Mouse (Mus musculus) intestine, embryonic 15.5 days (tissue): Measurements from ENCODE around the gene Pcid2. TPM values are rescaled to one million over a fixed set of nuclear protein-coding genes. Genes with fewer than 3 reads are reported as not detected.
A peak's percentile ranks its signal among the peaks of the same experiment; 100 is the strongest.
"Not testable (repeated sequence)": the region's sequence is repeated elsewhere in the genome, so short reads cannot be mapped to it uniquely, and the experiment has no call there.

Experiments
- ATAC-seq: fragments of 200-750 bp; cut with Nextera tagmentation; 2 replicates; pipeline ENCODE4 v1.8.0; 2017; ENCODE audit warnings: moderate TSS enrichment, moderate library complexity
- H3K27ac ChIP-seq: fragments of 300-500 bp; sonication (generic); 2 replicates; pipeline ENCODE4 v1.5.1; 2015; ENCODE audit warnings: mild to moderate bottlenecking, inconsistent platforms
- H3K27me3 ChIP-seq: fragments of 300-500 bp; sonication (generic); replicated peaks from 2 replicates; pipeline ENCODE4 v1.6.1; 2015; ENCODE audit warnings: inconsistent platforms
- H3K36me3 ChIP-seq: fragments of 300-500 bp; sonication (generic); 2 replicates; pipeline ENCODE4 v1.6.1; 2015; ENCODE audit warnings: inconsistent platforms
- H3K4me1 ChIP-seq: fragments of 300-500 bp; sonication (generic); replicated peaks from 2 replicates; pipeline ENCODE4 v1.6.1; 2015; ENCODE audit warnings: inconsistent platforms
- H3K4me2 ChIP-seq: fragments of 300-500 bp; sonication (generic); replicated peaks from 2 replicates; pipeline ENCODE4 v1.6.1; 2015; ENCODE audit warnings: mild to moderate bottlenecking, inconsistent platforms
- H3K4me3 ChIP-seq: fragments of 300-500 bp; sonication (generic); replicated peaks from 2 replicates; pipeline ENCODE4 v1.5.1; 2015; ENCODE audit warnings: inconsistent platforms
- H3K9ac ChIP-seq: fragments of 300-500 bp; sonication (generic); 2 replicates; pipeline ENCODE4 v1.6.1; 2015; ENCODE audit warnings: inconsistent platforms
- H3K9me3 ChIP-seq: fragments of 300-500 bp; sonication (generic); 2 replicates; pipeline ENCODE4 v1.6.1; 2016; ENCODE audit warnings: inconsistent platforms
- WGBS: fragments of 180-500 bp; shearing (Covaris S2); methylation state at CpG from one replicate; pipeline ENCODE4 v1.1.7; 2015; 5-methylcytosine and 5-hydroxymethylcytosine counted together
- polyA plus RNA-seq: library from polyadenylated mRNA; unstranded; fragments of >200 nt; fragmentation: Nextera tagmentation; extraction: Ambion mirVana; gene quantifications from 2 replicates; pipeline ENCODE4 v1.2.1, GENCODE M21; 2015

The Pcid2 gene
- 32.0 and 36.7 TPM in 2 replicates for polyA plus RNA-seq

DNA sequence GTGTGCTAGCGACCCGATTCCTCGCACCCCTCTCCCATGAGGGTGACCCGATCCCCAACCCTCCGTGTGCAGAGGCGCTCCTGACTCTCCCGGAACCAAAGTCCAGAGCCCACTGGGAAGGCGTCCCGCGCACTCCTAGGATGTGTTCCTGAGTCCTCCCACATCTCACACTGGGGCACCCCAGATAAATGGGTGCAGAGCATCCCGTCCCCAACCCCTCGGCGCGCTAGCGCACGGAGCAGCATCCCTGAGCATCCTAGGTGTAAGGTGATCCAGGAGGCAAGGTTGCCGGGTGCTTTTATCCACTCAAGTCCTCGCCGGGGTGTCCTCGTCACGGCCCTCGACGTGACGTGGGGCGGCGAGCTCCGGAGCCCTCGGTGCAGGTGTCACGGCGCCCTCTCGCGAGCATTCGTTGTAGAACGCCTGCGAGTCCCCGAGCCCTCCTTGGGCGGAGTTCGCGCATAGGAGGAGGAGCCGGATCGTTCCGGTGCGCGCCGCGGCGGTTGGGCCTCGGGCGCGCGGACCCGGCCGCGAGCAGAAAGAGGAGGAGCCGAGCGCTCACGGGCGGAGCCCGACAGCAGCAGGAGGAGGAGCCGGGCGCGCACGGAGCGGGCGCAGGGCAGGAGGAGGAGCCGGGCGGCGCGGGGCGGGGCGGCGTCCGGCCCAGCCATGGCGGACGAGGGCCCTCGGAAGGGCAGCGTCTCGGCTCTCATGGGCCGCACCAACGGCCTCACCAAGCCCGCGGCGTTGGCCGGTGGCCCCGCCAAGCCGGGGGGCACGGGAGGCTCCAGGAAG is at the start of gene Pcid2, which contains the start of gene Cul4a:
Pcid2 (minus strand) TSS at position 373 of the 795 bp plus-strand sequence.
Cul4a (plus strand) TSS at position 535 of the 795 bp plus-strand sequence.
- under 1% methylated on average over 80 of the region's 87 CpGs for WGBS
- H3K36me3 ChIP-seq = no peaks in the 10 kb centered on the region
- H3K27ac ChIP-seq = peak within 1 kb of the TSS; percentile 95
- peak; percentile 97 for ATAC-seq
- H3K4me1 ChIP-seq = peaks cover 18% of the 10 kb centered on the region
- peak within 1 kb of the TSS; percentile 81 for H3K4me3 ChIP-seq
- H3K9me3 ChIP-seq = no peaks in the 10 kb centered on the region
- peak within 1 kb of the TSS; percentile 89 for H3K9ac ChIP-seq
- no peaks in the 10 kb centered on the region for H3K27me3 ChIP-seq
- peak within 1 kb of the TSS; percentile 84 for H3K4me2 ChIP-seq

DNA sequence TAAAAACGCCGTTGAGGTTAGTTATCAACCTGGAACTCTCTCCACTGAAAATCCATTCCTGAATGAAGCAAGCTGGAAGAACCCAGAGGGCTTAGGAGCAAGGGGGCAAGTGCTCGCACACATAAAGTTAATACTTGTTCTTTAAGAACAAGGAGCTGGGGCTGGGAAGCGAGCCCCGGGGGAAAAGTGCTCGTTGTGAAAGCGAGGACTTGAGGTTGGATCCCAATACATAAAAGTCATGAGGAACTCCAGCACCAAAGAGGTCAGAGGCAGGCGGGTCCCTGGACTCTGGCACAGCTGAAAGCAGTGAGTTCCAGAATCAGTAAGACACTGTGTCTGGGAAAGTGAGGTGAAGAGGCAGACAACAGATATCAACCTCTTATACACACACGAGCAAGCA is 48.8 kb upstream of the Pcid2 start:
- H3K9me3 ChIP-seq = no peaks in the 10 kb centered on the region
- no peak for ATAC-seq
- no peak overlapping the region for H3K4me2 ChIP-seq
- 0 out of 2 replicates have a peak, but pooled peaks cover 3% of the 10 kb centered on the region for H3K4me1 ChIP-seq
- H3K36me3 ChIP-seq = no peaks in the 10 kb centered on the region
- no peak overlapping the region for H3K27ac ChIP-seq
- no peak overlapping the region for H3K9ac ChIP-seq
- 79% methylated on average over 9 of the region's 9 CpGs for WGBS
- H3K4me3 ChIP-seq = no peak overlapping the region
- H3K27me3 ChIP-seq = no peaks in the 10 kb centered on the region

DNA sequence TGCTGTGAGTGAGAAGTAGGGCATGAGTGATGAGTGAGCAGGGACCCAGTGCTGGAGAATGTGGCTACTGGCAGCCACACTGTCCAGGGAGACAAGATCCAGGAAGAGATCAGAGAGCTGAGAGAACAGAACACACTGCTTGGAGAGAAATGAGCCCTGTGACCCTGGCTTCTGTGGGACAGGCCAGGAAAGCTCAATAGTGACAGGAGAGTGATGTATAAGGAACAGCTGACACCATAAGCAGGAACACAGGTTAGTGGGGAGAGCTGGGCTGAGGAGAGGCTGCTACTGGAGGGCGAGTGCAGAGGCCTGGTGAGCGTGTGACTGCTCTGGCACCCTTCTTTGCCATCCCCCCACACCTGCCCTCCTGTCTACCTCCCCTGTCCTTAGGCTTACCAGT is 45.7 kb upstream of the Pcid2 start:
- no peak overlapping the region for H3K4me2 ChIP-seq
- no peaks in the 10 kb centered on the region for H3K4me1 ChIP-seq
- no peak overlapping the region for H3K4me3 ChIP-seq
- WGBS = 83% methylated on average over 2 of the region's 2 CpGs
- H3K36me3 ChIP-seq = peaks cover 4% of the 10 kb centered on the region; the same call in 1 of the 2 replicates
- H3K9me3 ChIP-seq = no peaks in the 10 kb centered on the region
- H3K27ac ChIP-seq = no peak overlapping the region
- no peak for ATAC-seq
- no peaks in the 10 kb centered on the region for H3K27me3 ChIP-seq
- no peak overlapping the region for H3K9ac ChIP-seq

DNA sequence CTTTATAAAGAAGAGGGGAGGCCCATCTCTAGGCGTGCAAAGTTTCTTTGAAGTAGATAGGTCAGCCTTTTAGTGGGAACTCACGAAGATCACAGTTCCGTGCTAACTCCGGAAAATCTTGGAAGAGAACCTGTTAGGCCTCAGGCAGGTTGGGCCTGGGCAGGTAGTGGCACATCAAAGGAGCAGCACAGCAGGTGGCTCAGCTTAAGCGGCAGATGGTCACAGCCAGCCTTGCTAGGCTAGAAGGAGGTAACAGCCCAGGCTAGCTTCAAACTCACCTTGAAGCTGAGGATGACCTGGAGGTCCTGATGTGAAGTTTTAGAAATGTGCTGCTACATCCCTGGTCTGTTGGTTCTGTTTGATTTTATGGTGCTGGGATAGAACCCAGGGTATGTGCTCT is 44.6 kb upstream of the Pcid2 start:
- Histone ChIP-seq H3K4me2 (no peak overlapping the region), H3K27ac (no peak overlapping the region), H3K9me3 (no peaks in the 10 kb centered on the region), H3K9ac (no peak overlapping the region), H3K36me3 (peaks cover 8% of the 10 kb centered on the region), H3K4me3 (no peak overlapping the region), H3K4me1 (no peaks in the 10 kb centered on the region), H3K27me3 (no peaks in the 10 kb centered on the region)
- 63% methylated on average over 5 of the region's 5 CpGs for WGBS
- ATAC-seq = no peak

DNA sequence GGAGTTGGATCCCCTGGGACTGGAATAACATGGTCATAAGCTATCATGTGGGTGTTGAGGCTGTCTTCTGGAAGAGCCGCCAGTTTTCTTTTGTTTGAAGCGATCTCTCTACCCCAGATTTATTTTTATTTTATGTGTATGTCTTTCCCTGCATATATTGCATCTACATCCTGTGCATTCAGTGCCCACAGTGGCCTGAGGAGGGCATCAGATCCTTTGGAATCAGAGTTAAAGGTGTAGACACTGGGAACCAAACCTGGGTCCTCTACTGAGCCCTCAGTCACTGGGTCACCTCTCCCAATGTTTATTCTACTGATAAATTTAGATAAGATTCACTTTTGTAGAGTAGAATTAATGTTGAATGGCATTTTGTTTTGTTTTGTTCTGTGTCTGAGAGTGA is 44.0 kb upstream of the Pcid2 start:
- no peak for ATAC-seq
- Histone ChIP-seq H3K9ac (no peak overlapping the region), H3K27ac (no peak overlapping the region), H3K4me3 (no peak overlapping the region), H3K4me2 (no peak overlapping the region), H3K27me3 (no peaks in the 10 kb centered on the region), H3K36me3 (peaks cover 13% of the 10 kb centered on the region), H3K4me1 (no peaks in the 10 kb centered on the region), H3K9me3 (no peaks in the 10 kb centered on the region)
- WGBS = 93% methylated on average over 2 of the region's 2 CpGs

DNA sequence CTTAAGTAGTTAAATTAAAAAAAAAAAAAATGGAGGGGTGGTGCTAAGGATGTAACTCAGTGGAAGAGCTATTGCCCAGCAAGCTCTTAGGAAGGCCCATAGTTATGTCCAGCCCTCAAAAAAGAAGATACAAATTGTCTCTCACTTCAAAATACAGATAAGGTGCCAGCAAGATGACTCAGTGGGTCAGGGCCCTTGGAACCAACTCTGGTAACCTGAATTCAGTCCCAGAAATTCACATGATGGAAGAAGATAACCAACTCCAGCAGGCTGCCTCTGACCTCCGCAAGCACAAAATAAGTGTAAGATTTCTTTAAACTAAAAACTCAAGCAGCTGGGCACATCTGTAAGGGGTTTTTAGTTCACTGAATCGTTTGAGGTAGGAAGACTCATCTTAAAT is 43.2 kb upstream of the Pcid2 start:
- no peak overlapping the region for H3K9ac ChIP-seq
- H3K4me2 ChIP-seq = no peak overlapping the region
- no peaks in the 10 kb centered on the region for H3K4me1 ChIP-seq
- peaks cover 17% of the 10 kb centered on the region for H3K36me3 ChIP-seq
- 89% methylated on average over 2 of the region's 2 CpGs for WGBS
- H3K9me3 ChIP-seq = no peaks in the 10 kb centered on the region
- H3K4me3 ChIP-seq = no peak overlapping the region
- H3K27ac ChIP-seq = no peak overlapping the region
- no peaks in the 10 kb centered on the region for H3K27me3 ChIP-seq
- no peak for ATAC-seq

DNA sequence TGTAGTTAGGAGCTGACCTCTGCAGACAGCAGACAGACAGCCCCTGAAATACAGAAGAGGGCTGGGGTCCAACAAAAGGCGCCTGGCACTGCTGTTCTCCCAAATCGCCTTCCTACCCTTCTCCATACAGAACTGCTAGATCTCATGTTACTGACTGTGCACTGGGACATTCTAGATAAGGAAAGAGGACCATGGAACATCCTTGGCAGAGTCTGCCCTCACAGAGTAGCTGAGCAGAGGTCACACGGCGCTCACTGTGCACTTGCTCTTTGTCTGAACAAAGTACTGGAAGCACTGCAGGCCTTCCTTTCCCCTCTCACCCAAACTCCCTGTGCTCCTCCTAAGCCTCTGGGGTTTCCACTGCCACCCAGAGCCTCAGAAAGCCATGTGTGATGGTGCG is 36.4 kb upstream of the Pcid2 start:
- no peak overlapping the region for H3K9ac ChIP-seq
- WGBS = 92% methylated on average over 5 of the region's 5 CpGs
- no peaks in the 10 kb centered on the region for H3K27me3 ChIP-seq
- H3K4me3 ChIP-seq = no peak overlapping the region
- H3K9me3 ChIP-seq = no peaks in the 10 kb centered on the region
- H3K4me1 ChIP-seq = no peaks in the 10 kb centered on the region
- H3K4me2 ChIP-seq = no peak overlapping the region
- H3K27ac ChIP-seq = no peak overlapping the region
- H3K36me3 ChIP-seq = peaks cover 73% of the 10 kb centered on the region
- ATAC-seq = no peak

DNA sequence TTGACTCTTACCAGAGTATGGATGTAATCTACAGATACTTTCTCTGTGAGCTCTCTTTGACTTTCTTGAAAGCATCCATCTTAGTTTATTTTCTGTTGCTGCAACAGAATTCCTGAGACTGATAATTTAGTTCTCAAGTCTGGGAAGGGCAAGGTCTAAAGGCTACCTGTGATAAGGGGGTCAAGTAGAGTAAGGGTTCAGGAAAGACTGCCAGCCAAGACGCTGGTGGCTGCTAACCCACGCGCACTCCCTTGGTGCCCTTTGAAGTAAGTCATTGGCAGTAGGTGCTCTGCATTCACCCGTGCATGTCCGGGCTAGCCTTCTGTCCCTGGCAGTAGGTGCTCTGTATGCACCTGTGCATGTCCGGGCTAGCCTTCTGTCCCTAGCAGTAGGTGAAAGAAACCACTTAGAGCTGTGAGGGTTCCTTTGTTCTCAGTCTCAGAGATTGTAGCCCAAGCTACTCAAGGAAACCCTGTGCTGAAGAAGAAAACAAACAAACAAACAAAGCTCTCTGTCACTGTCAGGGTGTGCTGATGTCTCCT is 34.5 kb upstream of the Pcid2 start:
- ATAC-seq = peak; percentile 58
- Histone ChIP-seq H3K4me2 (no peak overlapping the region), H3K9ac (no peak overlapping the region), H3K36me3 (peaks cover 80% of the 10 kb centered on the region), H3K27me3 (no peaks in the 10 kb centered on the region), H3K4me1 (no peaks in the 10 kb centered on the region), H3K27ac (no peak overlapping the region), H3K4me3 (no peak overlapping the region), H3K9me3 (no peaks in the 10 kb centered on the region)
- 86% methylated on average over 6 of the region's 6 CpGs for WGBS

DNA sequence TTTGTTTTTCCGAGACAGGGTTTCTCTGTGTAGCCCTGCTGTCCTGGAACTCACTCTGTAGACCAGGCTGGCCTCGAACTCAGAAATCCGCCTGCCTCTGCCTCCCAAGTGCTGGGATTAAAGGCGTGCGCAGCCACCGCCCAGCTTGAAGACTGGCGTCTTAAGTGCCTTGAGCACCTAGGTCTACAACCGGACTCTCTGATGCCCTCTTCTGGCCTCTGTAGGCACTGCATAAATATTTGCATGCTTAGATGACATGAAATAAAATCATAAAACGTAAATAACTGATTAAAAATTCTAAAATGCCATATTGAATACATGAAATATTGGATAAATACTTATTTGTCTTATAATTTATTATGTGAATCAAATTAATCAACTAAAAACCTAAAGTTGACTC is 27.0 kb upstream of the Pcid2 start:
- WGBS = 71% methylated on average over 9 of the region's 9 CpGs
- H3K27me3 ChIP-seq, ATAC-seq, H3K4me1 ChIP-seq, H3K4me3 ChIP-seq, H3K4me2 ChIP-seq, H3K9me3 ChIP-seq, H3K9ac ChIP-seq, H3K27ac ChIP-seq: not testable (repeated sequence)
- peaks cover 60% of the 10 kb centered on the region for H3K36me3 ChIP-seq

DNA sequence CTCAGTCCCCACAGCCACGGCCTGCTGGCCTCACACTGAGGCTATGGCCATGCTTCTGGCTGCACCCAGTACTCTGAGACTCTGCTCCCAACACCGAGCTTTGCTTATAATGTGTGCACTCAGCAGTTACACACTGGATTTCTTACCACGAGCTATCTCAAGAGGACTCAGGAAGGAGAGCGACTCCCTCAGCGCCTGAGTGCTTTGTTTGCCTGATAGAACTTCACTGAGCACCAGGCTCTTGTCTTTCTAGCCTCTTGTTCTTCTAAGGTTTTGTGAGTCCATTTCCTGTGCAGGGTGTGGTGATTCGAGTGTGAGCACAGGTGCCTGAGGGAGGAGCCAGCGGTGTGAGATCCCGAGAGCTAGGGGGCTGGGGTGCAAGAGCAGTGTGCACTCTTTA is 19.6 kb upstream of the Pcid2 start:
- H3K36me3 ChIP-seq = peaks cover 32% of the 10 kb centered on the region
- WGBS = 91% methylated on average over 8 of the region's 8 CpGs
- no peak for ATAC-seq
- no peak overlapping the region for H3K4me3 ChIP-seq
- no peaks in the 10 kb centered on the region for H3K4me1 ChIP-seq
- H3K9me3 ChIP-seq = no peaks in the 10 kb centered on the region
- H3K9ac ChIP-seq = no peak overlapping the region
- H3K27me3 ChIP-seq = no peaks in the 10 kb centered on the region
- no peak overlapping the region for H3K27ac ChIP-seq
- no peak overlapping the region for H3K4me2 ChIP-seq

DNA sequence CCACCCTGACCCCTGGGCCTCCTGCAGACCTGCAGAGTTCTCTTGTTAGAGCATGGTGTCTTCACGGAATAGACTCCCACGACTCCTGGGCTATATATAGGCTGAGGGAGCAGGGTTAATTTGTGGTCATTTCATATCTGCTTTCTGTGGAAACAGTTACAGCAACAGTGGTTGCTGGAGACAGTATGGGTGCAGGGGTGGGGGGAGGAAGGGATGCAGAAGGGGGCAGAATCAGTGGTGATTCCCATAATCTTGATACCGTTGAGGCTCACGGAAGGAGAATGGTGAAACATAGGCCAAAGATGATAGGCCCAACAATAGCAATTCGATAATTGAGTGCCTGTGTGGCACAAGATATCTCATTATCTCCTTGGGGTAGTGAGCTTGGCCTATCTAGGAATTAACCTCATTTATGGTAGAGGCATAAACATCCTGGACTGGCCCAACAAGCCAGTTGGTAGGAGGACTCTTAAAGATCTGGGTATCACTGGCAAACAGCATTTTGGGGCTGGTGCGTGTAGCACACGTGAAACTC is 17.7 kb upstream of the Pcid2 start:
- H3K4me2 ChIP-seq = no peak overlapping the region
- H3K4me3 ChIP-seq = no peak overlapping the region
- 93% methylated on average over 7 of the region's 7 CpGs for WGBS
- peaks cover 29% of the 10 kb centered on the region for H3K36me3 ChIP-seq
- no peaks in the 10 kb centered on the region for H3K9me3 ChIP-seq
- ATAC-seq = no peak
- H3K4me1 ChIP-seq = no peaks in the 10 kb centered on the region
- no peak overlapping the region for H3K27ac ChIP-seq
- no peak overlapping the region for H3K9ac ChIP-seq
- H3K27me3 ChIP-seq = no peaks in the 10 kb centered on the region

DNA sequence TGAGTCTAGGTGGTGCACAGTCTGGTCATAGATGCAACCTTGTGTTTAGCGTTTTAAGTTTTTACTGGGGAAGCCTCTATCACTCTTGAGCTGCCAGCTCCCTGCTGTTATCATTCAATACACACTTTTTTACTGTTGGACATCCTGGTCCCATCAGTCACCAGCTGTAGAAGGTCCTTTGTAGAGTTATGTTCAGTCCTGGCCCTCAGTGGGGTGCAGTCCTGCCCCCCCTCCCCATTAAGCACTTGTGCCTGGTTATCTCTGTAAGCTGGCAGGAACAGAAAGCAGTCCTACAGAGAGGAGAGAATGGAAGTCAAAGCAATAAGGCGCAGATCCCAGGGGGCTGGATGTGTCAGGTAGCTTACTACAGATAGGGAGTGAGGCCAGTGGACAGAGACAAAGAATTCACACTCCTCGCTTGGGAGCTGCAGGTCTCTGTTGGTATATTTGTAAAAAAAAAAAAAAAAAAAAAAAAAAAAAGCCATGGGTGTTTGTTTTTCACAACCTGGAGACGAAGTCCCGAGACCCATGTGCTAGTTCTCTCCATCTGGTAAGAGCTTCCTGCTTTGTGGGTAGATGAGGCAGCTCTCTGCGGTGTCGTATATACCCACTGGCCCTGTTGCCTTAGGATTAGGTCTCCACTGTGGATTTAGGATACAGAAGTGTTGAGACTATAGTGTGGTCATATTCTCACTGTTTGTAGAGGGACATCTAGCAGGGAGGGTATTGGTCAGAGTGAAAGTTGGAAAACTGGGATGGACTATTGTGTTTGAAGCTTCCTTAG is 15.8 kb upstream of the Pcid2 start:
- no peak for ATAC-seq
- Histone ChIP-seq H3K27ac (no peak overlapping the region), H3K4me2 (no peak overlapping the region), H3K36me3 (peaks cover 25% of the 10 kb centered on the region), H3K4me1 (no peaks in the 10 kb centered on the region), H3K27me3 (no peaks in the 10 kb centered on the region), H3K9me3 (no peaks in the 10 kb centered on the region), H3K4me3 (no peak overlapping the region), H3K9ac (no peak overlapping the region)
- WGBS = 88% methylated on average over 7 of the region's 7 CpGs
